Mouse (Mus musculus) bone marrow macrophage, adult 2 months (primary cell): ENCODE results near the gene Chic2.

Source experiments
- CTCF ChIP-seq: IDR thresholded peaks from 2 replicates; pipeline ENCODE4 v1.5.1; 2012; ENCODE audit warnings: low read depth, mild to moderate bottlenecking, low read length, moderate library complexity
- POLR2A ChIP-seq: IDR thresholded peaks from 2 replicates; pipeline ENCODE4 v1.6.1; 2012; ENCODE audit warnings: mild to moderate bottlenecking, low read depth, low read length, borderline replicate concordance

GRCm38 (mm10) chr5:74960840-74961543 lies 83.6 kb downstream of the Chic2 start:
- TF ChIP-seq CTCF (no peak), POLR2A (no peak)
